Mouse (Mus musculus): ENCODE data around the gene Il20rb. TPM values are rescaled to one million over a fixed set of nuclear protein-coding genes. Genes with fewer than 3 reads are reported as not detected.

Gene Il20rb
- polyA plus RNA-seq, 1 experiment from 2014 or later: 3.7 TPM

DNA sequence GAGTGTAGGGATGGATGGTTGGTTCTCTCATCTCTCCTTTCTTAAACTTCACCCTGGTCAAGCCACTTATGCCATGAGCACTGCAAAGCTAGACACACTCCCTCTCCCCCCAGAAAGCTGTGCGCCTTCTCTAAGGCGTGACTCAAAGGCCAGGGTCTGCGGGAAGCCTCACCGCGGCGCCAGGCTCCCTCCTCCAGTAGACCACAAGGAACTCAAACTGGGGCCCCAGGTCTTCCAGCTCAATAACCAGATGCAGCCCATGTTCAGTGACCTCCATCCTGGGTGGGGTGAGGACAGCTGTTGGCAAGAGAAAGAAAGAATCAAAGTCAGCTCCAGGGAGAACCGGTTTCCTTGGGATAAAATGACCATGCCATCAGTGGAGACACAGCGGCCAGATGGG is 18.4 kb downstream of the Il20rb start:
- ATAC-seq (ENCODE audit: low read depth): no peak
- H3K27me3 ChIP-seq (replicated peaks; ENCODE audit: control insufficient read depth, insufficient read depth, low read length): no peaks in the 10 kb centered on the region
- no peak overlapping the region for H3K9ac ChIP-seq (ENCODE audit: low read depth, low read length)
- H3K9me3 ChIP-seq (ENCODE audit: control insufficient read depth, low read length): no peaks in the 10 kb centered on the region
- H3K36me3 ChIP-seq (ENCODE audit: control insufficient read depth, insufficient read depth, low read length): no peaks in the 10 kb centered on the region
- 0 out of 2 replicates have a peak, but pooled peaks cover 4% of the 10 kb centered on the region for H3K4me1 ChIP-seq (ENCODE audit: control insufficient read depth, insufficient read depth, low read length)
- no peak overlapping the region for H3K27ac ChIP-seq (replicated peaks; ENCODE audit: low read depth, low read length)
- H3K4me2 ChIP-seq (ENCODE audit: low read depth, low read length): no peak overlapping the region
- no peak overlapping the region for H3K4me3 ChIP-seq (ENCODE audit: low read depth, low read length)
- 92% methylated on average over 8 of the region's 8 CpGs for WGBS
- no peak for DNase-seq (ENCODE audit: low spot score)

DNA sequence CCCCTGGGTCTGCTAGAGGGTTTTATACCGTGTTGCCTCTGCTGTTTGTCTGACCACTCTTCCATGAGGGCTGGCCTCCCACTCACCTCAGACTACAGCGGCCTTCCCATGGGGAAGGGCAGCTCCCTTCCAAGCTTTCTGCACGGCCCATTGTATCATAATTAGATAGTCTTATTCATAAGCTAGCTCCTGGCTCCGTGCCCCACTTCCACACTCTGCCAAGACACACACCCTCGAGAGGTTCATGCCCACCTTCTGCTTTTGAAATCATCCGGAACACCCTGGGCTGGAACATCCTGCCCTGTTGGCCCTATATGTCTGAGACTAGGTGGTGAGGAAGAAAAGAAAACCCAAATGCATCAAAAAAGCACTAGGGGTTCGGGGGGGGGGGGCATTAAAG is 18.9 kb downstream of the Il20rb start:
- WGBS: 63% methylated on average over 7 of the region's 7 CpGs
- no peak overlapping the region for H3K4me3 ChIP-seq (ENCODE audit: low read depth, low read length)
- H3K4me1 ChIP-seq (ENCODE audit: control insufficient read depth, insufficient read depth, low read length): 0 out of 2 replicates have a peak, but pooled peaks cover 4% of the 10 kb centered on the region
- no peaks in the 10 kb centered on the region for H3K9me3 ChIP-seq (ENCODE audit: control insufficient read depth, low read length)
- DNase-seq (ENCODE audit: low spot score) (peak; percentile 16), ATAC-seq (ENCODE audit: low read depth) (no peak)
- no peak overlapping the region for H3K27ac ChIP-seq (replicated peaks; ENCODE audit: low read depth, low read length)
- H3K36me3 ChIP-seq (ENCODE audit: control insufficient read depth, insufficient read depth, low read length): no peaks in the 10 kb centered on the region
- no peak overlapping the region for H3K4me2 ChIP-seq (ENCODE audit: low read depth, low read length)
- no peak overlapping the region for H3K9ac ChIP-seq (ENCODE audit: low read depth, low read length)
- H3K27me3 ChIP-seq (replicated peaks; ENCODE audit: control insufficient read depth, insufficient read depth, low read length): no peaks in the 10 kb centered on the region

- Histone ChIP-seq H3K4me1 (ENCODE audit: control insufficient read depth, insufficient read depth, low read length) (0 out of 2 replicates have a peak, but pooled peaks cover 4% of the 10 kb centered on the region), H3K27me3 (replicated peaks; ENCODE audit: control insufficient read depth, insufficient read depth, low read length) (no peaks in the 10 kb centered on the region), H3K4me2 (ENCODE audit: low read depth, low read length) (no peak overlapping the region), H3K27ac (replicated peaks; ENCODE audit: low read depth, low read length) (no peak overlapping the region), H3K9me3 (ENCODE audit: control insufficient read depth, low read length) (no peaks in the 10 kb centered on the region), H3K9ac (ENCODE audit: low read depth, low read length) (no peak overlapping the region), H3K4me3 (ENCODE audit: low read depth, low read length) (no peak overlapping the region), H3K36me3 (ENCODE audit: control insufficient read depth, insufficient read depth, low read length) (no peaks in the 10 kb centered on the region)
- DNase-seq (ENCODE audit: low spot score): no peak
- WGBS: 77% methylated on average over 3 of the region's 3 CpGs
- no peak for ATAC-seq (ENCODE audit: low read depth)
Measured at GRCm38 (mm10) chr9:100466743-100467142, 19.8 kb downstream of the Il20rb start.

- Histone ChIP-seq H3K9me3 (ENCODE audit: control insufficient read depth, low read length) (no peaks in the 10 kb centered on the region), H3K4me2 (ENCODE audit: low read depth, low read length) (no peak overlapping the region), H3K27me3 (replicated peaks; ENCODE audit: control insufficient read depth, insufficient read depth, low read length) (no peaks in the 10 kb centered on the region), H3K4me3 (ENCODE audit: low read depth, low read length) (no peak overlapping the region), H3K36me3 (ENCODE audit: control insufficient read depth, insufficient read depth, low read length) (0 out of 2 replicates have a peak, but pooled peaks cover 3% of the 10 kb centered on the region), H3K9ac (ENCODE audit: low read depth, low read length) (no peak overlapping the region), H3K27ac (replicated peaks; ENCODE audit: low read depth, low read length) (no peak overlapping the region), H3K4me1 (ENCODE audit: control insufficient read depth, insufficient read depth, low read length) (0 out of 2 replicates have a peak, but pooled peaks cover 3% of the 10 kb centered on the region)
- WGBS: 89% methylated on average over 9 of the region's 9 CpGs
- ATAC-seq (ENCODE audit: low read depth): no peak
- no peak for DNase-seq (ENCODE audit: low spot score)
Measured at GRCm38 (mm10) chr9:100465988-100466387, 20.6 kb downstream of the Il20rb start.

DNA sequence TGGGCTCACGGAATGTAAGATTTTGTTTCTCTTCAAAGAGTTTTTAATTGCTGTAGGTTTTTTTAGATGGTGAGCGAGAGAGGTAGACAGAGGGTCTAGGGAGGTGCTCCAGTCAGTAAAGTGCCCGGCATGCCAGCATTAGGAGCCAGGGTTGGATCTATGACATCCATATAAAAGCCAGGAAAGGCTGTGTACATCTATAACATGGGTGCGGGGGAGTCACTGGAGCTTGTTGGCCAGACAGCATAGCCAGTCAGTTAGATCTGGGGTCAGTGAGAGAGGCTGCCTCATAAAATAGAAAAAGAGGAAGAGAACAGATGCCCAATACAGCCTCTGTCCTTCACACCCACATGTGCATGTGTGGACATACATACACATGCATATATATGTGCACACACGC is 21.2 kb downstream of the Il20rb start:
- H3K9ac ChIP-seq (ENCODE audit: low read depth, low read length): no peak overlapping the region
- ATAC-seq (ENCODE audit: low read depth) (no peak), DNase-seq (ENCODE audit: low spot score) (no peak)
- H3K36me3 ChIP-seq (ENCODE audit: control insufficient read depth, insufficient read depth, low read length): 0 out of 2 replicates have a peak, but pooled peaks cover 3% of the 10 kb centered on the region
- H3K9me3 ChIP-seq (ENCODE audit: control insufficient read depth, low read length): no peaks in the 10 kb centered on the region
- H3K4me2 ChIP-seq (ENCODE audit: low read depth, low read length): no peak overlapping the region
- H3K4me3 ChIP-seq (ENCODE audit: low read depth, low read length): no peak overlapping the region
- no peaks in the 10 kb centered on the region for H3K27me3 ChIP-seq (replicated peaks; ENCODE audit: control insufficient read depth, insufficient read depth, low read length)
- H3K27ac ChIP-seq (replicated peaks; ENCODE audit: low read depth, low read length): no peak overlapping the region
- WGBS: 93% methylated on average over 5 of the region's 5 CpGs
- H3K4me1 ChIP-seq (ENCODE audit: control insufficient read depth, insufficient read depth, low read length): no peaks in the 10 kb centered on the region

DNA sequence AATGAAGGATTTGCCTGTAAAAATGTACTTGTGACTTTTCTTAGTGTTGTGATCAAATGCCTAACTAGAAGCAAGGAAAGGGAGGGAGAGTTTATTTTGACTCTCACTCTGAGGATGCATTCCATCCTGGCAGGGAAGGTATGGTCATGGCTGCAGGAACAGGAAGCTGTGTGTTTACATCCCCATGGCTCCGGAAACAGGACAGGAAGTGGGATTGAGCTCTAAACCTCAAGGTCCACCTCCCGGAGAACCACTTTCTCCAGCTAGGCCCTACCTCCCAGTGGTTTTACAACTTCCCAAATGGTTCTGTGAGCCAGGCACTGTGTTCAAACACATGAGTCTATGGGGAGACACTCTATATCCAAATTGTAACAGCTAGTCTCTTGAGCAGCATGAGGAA is 22.8 kb downstream of the Il20rb start:
- WGBS: 78% methylated on average over 2 of the region's 2 CpGs

GRCm38 (mm10) chr9:100462098-100462497 is 24.5 kb downstream of the Il20rb start:
- H3K27me3 ChIP-seq (replicated peaks; ENCODE audit: control insufficient read depth, insufficient read depth, low read length): no peaks in the 10 kb centered on the region
- H3K27ac ChIP-seq (replicated peaks; ENCODE audit: low read depth, low read length): no peak overlapping the region
- H3K4me1 ChIP-seq (ENCODE audit: control insufficient read depth, insufficient read depth, low read length): no peaks in the 10 kb centered on the region
- no peak overlapping the region for H3K4me3 ChIP-seq (ENCODE audit: low read depth, low read length)
- H3K4me2 ChIP-seq (ENCODE audit: low read depth, low read length): no peak overlapping the region
- ATAC-seq (ENCODE audit: low read depth) (no peak), DNase-seq (ENCODE audit: low spot score) (no peak)
- WGBS: 84% methylated on average over 4 of the region's 4 CpGs
- no peaks in the 10 kb centered on the region for H3K9me3 ChIP-seq (ENCODE audit: control insufficient read depth, low read length)
- no peak overlapping the region for H3K9ac ChIP-seq (ENCODE audit: low read depth, low read length)
- 0 out of 2 replicates have a peak, but pooled peaks cover 10% of the 10 kb centered on the region for H3K36me3 ChIP-seq (ENCODE audit: control insufficient read depth, insufficient read depth, low read length)

More for the DNA sequence above, 22.8 kb downstream of the Il20rb start:
- ATAC-seq (ENCODE audit: low read depth): no peak
- 0 out of 2 replicates have a peak, but pooled peaks cover 4% of the 10 kb centered on the region for H3K36me3 ChIP-seq (ENCODE audit: control insufficient read depth, insufficient read depth, low read length)
- DNase-seq (ENCODE audit: low spot score): no peak
- no peak overlapping the region for H3K4me2 ChIP-seq (ENCODE audit: low read depth, low read length)
- H3K27me3 ChIP-seq (replicated peaks; ENCODE audit: control insufficient read depth, insufficient read depth, low read length): no peaks in the 10 kb centered on the region
- no peak overlapping the region for H3K27ac ChIP-seq (replicated peaks; ENCODE audit: low read depth, low read length)
- H3K9ac ChIP-seq (ENCODE audit: low read depth, low read length): no peak overlapping the region
- H3K4me3 ChIP-seq (ENCODE audit: low read depth, low read length): no peak overlapping the region
- no peaks in the 10 kb centered on the region for H3K9me3 ChIP-seq (ENCODE audit: control insufficient read depth, low read length)
- H3K4me1 ChIP-seq (ENCODE audit: control insufficient read depth, insufficient read depth, low read length): no peaks in the 10 kb centered on the region

GRCm38 (mm10) chr9:100461671-100462070 is 24.9 kb downstream of the Il20rb start:
- Histone ChIP-seq H3K4me3 (ENCODE audit: low read depth, low read length) (no peak overlapping the region), H3K9me3 (ENCODE audit: control insufficient read depth, low read length) (no peaks in the 10 kb centered on the region), H3K27ac (replicated peaks; ENCODE audit: low read depth, low read length) (no peak overlapping the region), H3K4me2 (ENCODE audit: low read depth, low read length) (no peak overlapping the region), H3K9ac (ENCODE audit: low read depth, low read length) (no peak overlapping the region), H3K4me1 (ENCODE audit: control insufficient read depth, insufficient read depth, low read length) (no peaks in the 10 kb centered on the region), H3K36me3 (ENCODE audit: control insufficient read depth, insufficient read depth, low read length) (0 out of 2 replicates have a peak, but pooled peaks cover 10% of the 10 kb centered on the region), H3K27me3 (replicated peaks; ENCODE audit: control insufficient read depth, insufficient read depth, low read length) (no peaks in the 10 kb centered on the region)
- 64% methylated on average over 9 of the region's 9 CpGs for WGBS
- DNase-seq (ENCODE audit: low spot score) (peak; percentile 13), ATAC-seq (ENCODE audit: low read depth) (no peak)

DNA sequence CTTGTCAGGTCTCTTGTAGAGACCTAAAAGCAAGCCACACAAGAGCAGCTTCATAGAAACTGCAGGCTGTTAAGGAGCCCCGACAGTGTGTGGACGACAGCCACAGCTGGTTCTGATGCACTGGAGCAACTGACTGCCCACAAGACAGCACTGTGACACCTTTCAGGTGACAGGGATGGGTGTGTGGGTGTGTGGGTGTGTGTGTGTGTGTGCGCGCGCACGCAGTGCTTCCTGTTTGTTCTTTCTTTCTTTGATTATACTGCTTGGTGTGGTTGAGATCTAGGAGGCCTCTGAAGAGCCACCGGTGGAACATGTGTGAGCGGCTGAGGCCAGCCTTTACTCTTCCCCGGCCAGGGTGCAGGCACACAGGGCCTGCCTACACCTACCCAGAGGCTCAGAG is 26.4 kb downstream of the Il20rb start:
- ATAC-seq (ENCODE audit: low read depth) (no peak), DNase-seq (ENCODE audit: low spot score) (no peak)
- Histone ChIP-seq H3K9me3 (ENCODE audit: control insufficient read depth, low read length) (no peaks in the 10 kb centered on the region), H3K27me3 (replicated peaks; ENCODE audit: control insufficient read depth, insufficient read depth, low read length) (no peaks in the 10 kb centered on the region), H3K36me3 (ENCODE audit: control insufficient read depth, insufficient read depth, low read length) (0 out of 2 replicates have a peak, but pooled peaks cover 10% of the 10 kb centered on the region), H3K9ac (ENCODE audit: low read depth, low read length) (no peak overlapping the region), H3K4me1 (ENCODE audit: control insufficient read depth, insufficient read depth, low read length) (no peaks in the 10 kb centered on the region), H3K4me2 (ENCODE audit: low read depth, low read length) (no peak overlapping the region), H3K4me3 (ENCODE audit: low read depth, low read length) (no peak overlapping the region), H3K27ac (replicated peaks; ENCODE audit: low read depth, low read length) (no peak overlapping the region)
- WGBS: 98% methylated on average over 9 of the region's 9 CpGs

Data from embryonic facial prominence, embryonic 14.5 days (tissue).